Mouse (Mus musculus) left cerebral cortex, adult 8-10 months (tissue): Measurements from ENCODE around the gene Zfp385c. TPM values are rescaled to one million over a fixed set of nuclear protein-coding genes. Genes with fewer than 3 reads are reported as not detected.
"Not testable (repeated sequence)": the region's sequence is repeated elsewhere in the genome, so short reads cannot be mapped to it uniquely, and the experiment has no call there.

Source experiments
- DNase-seq, 2 experiments: peaks; one replicate each; pipeline ENCODE4 v3.0.0; 2022; ENCODE audit warnings: low spot score in 2 of 2
- total RNA-seq, 4 experiments: library from RNA; stranded (reverse); gene quantifications; 2 replicates each; pipeline ENCODE4 v1.2.4; 2022

Gene Zfp385c
- total RNA-seq, 4 experiments from 2014 or later, result 0.11 to 1.1 (median 0.40) TPM

DNA sequence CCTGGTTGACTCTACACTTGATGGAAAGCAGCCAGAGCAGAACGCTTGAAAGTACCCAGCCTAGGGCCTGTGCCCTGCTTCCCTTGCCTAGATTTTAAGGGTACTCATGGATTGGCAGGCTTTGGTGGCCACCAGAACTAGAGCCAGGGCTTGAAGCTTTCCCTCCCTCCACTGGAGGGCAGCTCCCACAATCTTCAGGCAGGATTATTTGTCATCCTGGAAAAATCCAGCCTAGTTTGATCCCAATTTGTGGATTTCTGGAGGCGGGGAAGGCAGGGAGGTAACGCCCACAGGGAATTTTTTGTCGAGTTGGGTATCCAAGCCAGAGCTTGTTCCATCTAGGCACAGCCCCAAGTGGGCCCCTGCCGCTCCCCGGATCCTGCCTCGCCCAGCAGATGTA is 1.9 kb downstream of the Zfp385c start:
- no peak for DNase-seq

DNA sequence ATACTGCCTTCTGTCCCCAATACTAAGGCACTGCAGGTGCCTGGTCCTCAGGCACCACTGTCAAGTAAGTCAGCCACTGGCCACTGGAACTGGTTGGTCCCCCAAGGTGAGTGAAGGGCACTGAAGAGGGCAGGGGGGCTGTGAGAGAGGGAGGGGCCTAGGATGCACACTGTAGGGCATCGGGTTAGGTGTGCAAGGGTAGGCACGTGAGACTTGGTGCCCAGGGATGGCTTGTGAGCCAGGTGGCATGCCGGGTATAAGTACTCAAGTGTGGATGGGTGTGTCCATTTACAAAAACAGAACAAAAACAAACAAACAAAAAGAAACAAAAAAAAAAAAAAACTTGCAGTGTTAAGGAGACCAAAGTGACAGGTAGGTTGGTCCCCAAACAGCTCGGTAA is 3.8 kb downstream of the Zfp385c start:
- no peak for DNase-seq

DNA sequence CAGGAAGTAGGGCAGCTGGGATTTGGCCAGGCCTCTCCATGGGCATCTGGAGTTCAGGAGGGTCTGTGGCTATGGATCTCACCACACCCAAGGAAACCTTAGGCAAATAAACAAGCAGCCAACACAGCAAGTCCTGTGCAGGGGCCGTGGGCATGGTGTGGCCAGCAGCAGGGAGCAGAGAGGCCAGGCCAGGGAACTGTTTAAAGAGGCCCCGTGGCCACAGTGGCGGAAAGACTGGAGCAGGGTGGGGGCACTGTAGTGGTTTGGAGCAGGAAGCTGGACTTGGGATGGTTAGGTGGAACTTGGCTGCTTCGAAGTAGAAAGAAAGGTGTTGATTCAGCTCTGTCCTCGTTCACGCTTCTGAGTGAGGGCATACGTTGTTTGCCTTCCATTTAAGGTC is 5.0 kb downstream of the Zfp385c start:
- no peak for DNase-seq

DNA sequence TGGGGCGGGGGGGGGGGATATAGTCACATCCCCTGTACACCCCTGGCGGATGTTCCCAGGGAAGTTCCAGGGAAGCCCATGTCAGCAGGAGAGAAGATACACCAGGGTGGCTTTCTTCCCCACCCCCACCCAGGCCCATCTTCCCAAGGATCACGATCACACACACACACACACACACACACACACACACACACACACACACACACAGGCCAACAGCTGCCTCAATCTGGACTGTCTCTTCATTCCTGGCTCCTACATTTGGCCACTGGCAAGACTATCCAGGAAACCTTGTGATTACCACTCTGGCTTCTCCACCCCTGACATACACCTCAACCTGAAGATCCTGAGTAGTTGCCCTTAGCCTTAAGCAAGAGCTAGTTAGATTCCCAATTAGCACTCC is 6.9 kb downstream of the Zfp385c start:
- no peak for DNase-seq

DNA sequence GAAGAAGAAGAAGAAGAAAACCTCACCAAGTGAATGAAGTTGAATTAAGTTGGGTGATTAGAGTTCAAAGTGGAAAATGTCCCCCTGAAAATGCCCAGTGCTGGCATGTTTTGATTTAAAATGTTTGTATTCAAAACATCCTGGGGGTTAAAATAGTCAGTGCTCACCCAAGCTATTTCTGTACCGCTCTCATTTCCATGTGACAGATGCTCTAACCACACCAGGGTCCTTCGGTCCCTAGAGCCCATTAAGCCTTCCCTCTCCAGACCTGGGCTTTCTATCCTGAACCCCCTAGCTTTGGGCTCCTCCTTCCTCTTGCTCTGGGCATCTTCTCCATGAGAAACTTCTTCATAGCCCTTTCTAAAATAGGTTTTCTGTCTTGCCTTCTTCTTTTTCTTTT is 8.2 kb downstream of the Zfp385c start:
- DNase-seq, result no peak

DNA sequence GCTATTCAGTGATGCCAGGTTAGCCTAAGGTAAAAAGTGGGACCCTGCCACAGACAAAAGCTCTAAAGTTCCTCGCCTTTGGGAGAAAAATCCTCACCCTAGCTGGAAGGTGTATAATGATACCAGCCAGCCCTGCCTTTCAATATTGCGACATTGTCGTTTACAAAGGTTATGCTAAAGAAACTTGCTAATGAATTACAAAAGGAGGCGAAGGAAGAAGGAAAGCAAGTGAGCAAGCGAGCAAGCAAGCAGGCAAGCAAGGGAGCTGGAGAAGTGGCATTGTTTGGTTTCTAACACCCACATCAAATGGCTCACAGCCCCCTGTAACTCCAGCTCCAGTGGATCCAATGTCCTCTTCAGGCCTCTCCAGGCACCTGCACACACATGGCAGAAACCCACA is 9.7 kb downstream of the Zfp385c start:
- no peak for DNase-seq

DNA sequence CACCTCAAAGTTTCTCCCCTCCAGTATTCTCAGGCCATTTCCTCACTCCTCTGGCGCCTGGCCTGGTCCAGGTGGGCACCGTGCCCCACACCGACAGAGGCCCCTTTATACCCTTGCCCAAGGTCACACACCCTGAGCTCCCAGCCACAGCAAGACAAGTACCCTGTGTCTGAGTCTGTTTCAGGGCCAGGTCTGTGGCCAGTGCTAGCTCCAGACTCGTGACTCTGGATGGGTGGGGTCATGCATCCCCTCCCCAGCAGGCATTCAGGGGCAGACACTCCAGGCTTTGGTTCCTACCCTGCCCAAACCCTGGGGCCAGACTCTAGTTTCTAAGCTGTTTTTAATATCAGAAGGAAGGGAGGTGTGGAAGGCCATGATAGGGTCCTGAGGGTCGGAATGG is 10.4 kb downstream of the Zfp385c start:
- DNase-seq, result no peak

DNA sequence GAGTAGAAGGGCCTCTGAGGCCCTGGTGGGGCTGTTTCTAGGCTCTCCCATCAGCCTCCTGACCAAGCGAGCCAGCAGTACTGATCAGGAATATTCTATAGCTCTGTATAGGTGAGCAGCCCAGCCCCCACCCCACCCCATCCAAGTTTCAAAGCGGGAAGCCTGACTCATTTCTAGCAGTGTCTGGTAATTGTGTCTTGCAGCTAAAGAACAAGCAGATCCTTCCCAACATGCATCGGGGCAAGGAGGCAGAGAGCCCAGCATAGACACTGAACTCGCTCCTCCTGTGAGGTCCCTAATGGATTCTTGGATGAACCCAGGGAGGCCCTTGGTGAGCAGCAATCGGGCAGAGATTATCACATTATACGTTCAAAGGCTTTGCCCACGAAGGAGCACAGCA is 14.4 kb downstream of the Zfp385c start:
- no peak for DNase-seq

DNA sequence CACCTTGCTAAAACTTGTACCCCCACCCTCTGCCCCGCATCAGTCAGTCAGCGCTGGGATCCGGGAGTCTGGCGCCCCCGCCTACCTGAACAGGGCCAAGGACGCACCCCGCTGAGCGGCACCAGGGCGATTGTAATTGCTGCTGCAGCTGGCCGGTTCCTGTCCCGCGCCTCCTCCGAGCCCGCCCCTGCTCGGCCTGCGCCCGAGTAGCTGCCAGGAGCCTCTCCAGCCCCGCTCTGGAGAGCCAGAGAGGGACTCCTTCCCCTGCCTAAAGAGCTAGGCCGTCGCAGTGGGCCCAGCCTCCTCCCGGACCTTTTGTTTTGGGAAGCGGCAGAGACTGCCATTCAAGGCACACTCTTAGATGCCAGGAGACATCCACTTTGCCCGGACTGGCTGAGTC is 19.1 kb downstream of the Zfp385c start:
- no peak for DNase-seq

DNA sequence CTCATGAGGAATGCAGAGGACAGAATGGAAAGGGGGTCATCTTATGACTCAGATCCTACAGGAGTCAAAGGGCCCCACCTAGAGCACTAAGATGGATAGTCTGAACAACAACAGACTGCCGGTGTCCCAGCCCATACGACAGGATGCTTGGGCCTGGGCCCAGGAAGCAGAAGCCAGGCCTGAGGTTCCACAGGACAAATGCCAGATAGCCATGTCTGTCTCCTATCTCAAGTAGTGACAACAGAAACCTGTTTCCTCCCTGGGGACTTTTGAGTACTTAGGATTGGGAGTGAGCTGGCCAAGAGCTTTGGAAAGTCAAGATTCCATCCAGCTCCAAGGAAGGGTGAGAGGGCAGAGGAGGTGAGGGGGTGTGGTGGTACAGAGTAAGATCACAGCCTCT is 20.3 kb downstream of the Zfp385c start:
- no peak for DNase-seq

DNA sequence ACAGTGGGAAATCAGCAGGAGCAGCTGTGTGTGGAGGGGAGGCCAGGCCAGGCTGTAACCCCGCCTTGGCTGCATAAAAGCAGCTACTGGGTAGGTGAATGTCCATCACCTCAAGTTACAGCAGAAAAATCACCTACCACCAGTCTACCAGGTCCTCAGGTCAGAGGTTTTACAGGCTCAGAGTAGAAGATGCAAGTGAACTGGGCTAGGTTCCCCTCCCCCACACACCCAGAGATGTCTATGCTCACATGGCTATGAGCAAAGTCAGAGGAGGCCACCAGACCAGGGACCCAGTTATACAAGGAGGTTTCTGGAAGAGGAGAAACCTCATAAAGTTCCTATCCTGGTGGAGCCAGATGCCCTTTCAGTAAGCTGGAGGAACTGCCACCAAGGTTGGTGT is 21.2 kb downstream of the Zfp385c start:
- DNase-seq, result no peak

DNA sequence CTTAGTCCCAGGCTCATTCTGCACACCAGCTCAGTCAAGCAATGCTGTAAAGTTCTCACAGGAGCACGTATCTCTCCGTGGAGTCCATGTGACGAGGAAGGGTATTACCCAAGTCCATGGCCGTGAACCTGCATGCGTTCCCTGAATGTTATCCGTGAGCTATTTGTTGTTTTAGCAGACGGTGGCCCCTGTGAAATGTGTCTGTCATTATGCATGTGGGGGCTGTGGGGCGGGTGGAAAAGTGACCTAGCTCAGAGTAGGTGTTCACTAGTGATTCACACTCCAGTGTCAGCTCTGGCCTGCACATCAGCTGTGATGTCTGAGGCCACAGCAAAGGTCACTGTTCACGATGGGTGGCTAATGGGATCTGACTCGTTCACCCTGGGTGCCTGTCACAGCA is 32.4 kb downstream of the Zfp385c start:
- no peak for DNase-seq

DNA sequence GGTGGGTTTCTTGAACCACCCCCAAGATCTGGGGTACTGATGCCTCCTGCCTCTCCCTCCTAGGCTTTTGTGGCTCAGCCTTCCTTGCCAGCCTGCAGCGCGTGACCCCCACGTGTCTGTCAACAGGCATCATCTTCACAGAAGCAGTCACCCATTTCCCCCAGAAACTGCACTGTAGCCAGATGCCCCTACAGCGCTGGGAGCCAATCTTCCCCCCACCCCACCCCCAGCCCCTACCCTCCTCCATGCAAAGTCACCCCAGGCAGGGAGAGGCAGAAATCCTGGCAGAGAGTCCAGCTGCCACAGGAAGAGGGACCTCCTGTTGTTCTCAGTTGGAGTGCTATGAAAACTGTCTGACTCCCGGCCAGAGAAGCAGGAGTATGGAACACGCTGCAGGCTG is 35.8 kb downstream of the Zfp385c start:
- no peak for DNase-seq

DNA sequence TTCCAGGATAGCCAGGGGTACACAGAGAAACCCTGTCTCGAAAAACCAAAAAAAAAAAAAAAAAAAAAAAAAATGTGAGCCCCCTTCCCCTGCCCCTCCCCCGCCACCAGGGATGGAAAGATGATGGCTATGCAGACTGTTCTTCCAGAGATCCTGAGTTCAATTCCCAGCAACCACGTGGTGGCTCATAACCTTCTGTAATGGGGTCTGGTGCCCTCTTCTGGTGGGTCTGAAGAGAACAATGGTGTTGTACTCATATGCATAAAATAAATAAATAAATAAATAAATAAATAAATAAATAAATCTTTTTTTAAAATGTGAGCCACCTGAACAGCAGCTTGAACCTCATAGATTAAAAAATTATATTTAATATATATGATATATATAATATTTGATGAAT is 36.7 kb downstream of the Zfp385c start:
- DNase-seq, result not testable (repeated sequence)

DNA sequence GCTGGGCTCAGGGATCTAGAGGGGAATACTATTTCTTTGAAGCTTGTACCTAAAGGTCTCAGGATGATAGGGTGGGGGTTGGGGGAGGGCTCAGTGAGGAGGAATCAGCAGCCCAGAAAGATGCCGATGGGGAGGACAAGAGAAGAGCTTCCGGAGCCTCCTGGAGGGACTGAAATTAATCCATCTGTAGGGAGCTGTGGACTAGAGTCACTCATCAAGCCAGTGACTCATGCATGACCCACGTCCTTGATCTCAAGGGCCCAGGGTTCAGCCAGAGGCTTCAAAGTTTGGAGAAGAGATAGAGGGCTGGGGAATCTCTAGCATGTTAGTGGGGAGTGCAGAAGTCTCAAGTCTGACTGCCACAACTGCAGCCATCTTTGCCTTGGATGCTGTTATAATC is 40.5 kb downstream of the Zfp385c start:
- DNase-seq, result no peak

DNA sequence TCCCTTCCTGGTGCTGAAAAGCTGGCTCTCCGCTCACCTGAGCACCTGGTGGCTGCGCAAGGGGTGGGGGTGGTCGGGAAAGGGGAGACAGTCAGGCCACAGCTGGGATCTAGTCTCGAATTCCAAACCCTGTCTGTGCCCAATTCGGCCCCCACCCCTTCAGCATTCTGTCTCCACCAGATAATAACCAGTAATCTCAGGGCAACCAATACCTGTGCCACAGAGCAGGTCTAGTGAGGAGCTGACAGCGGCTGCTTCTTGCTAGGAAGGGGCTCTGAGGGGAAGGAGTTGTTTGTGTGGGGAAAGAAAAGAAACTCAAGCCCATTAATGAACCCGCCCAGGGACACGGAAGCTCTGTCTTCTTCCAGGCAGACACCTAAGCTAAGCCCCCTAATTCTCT is 41.0 kb downstream of the Zfp385c start:
- DNase-seq, result no peak

DNA sequence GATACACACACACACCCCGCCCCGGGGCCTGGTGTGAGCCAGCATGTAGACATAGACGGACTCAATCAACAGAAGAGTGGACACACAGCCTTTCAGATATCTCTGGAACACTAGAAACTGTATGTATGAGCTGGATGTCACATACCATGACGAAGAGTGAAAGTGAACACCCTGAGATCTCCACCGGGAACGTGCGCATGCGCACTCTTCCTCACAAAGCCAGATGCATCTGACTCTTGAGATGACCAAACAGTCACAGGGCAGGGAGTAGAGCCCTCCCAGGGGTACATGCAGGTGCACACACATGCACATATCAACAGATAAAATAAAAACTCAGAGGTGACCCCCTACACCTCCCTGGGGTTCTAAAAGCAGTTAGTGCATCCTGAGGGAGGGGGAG is 43.9 kb downstream of the Zfp385c start:
- DNase-seq, result no peak

DNA sequence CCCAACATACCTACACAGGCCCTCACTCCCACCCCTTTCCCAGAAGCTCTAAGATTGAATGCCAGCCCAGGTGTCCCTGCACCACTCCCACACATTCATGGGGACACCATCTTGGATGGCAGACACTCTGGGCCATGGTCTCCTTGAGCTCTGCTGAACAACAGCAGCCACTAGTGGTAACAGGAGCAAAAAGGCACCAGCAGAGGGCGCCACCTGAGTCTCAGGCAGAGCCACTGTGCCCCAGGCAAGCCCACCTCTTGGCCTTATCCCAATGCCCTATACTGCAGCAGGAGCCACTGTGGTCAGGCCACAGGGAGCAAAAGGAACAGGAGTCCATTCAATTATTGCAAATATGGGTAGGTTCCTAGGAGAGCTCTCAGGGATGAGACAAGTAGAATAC is 46.0 kb downstream of the Zfp385c start:
- DNase-seq, result no peak

DNA sequence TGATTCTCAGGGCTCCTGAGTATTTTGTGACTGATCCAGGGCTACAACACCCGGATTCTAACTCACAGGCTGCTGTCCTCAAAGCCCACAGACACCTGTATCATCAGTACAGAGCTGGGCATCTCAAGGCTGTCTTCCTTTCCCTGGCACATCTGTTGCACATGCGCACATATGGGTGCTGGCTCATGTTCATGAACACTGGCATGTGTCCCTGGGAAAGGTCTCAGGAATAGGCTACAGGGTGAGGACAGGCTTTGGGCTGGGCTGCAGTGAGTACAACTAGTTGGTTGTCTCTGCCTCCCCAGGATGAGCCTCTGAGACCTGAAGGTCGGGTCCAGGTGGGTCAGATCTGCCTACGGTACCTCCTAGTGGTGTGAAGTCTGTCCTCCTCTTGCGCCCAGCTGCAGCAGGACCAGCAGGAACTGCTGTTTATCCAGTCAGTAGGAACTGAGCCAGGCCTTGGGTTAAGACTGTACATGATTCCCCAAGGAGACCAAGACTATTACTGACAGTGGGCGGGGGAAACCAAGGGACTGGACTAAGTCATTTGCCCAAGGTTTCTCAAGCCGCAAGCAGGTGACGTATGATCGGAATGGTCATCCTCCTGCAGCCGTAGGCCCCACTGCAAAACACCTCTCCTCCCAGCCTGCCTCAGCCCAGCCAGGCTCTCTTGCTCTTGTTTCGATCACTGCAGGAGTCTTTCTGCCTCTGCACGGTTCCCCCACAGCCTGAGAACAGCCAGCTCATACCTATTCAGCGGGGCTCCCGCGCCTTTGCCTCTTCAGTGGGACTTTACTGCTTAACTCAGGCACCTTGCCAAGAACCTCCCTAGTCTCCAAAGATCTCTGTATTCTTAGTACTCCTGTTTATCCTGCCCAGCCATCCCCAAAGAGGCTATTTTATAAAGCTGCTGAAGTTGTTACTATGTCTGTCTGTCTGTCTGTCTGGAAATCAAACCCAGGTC is 48.4 kb downstream of the Zfp385c start:
- no peak for DNase-seq

DNA sequence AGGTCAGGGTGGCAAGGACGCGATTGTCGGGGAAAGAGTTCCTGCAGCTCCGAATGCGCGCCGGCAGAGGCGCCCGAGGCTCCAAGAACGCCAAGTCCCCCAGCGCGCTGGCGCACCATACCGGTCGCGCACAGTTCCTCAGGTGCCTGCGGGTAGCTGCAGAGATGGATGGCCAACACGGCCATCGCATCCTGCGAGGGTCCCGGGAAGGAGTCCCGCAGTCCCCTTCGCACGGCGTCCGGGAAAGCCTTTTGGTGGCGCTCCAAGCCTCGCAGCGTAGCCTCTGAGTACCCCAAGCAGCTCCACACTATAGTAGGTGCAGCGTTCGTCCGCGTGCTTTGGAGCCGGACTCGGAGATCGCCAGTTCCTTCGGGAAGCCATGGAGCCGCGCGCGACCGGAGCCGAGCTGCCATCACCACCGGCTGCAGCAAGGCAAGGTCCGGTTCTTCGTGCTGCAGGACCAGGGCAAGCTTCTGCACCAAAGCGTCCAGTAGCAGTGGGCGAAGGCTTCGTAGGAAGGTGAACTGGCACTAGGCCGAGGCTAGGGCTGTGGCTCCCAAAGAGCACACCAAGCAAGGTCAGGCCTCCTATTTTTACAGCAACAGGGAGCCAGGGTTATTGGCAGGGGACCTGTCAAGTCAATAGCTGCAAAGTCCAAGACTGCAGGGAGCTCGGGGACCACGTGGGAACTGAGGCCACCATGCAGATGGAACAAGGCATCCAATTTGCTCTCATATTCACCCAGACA is 51.9 kb downstream of the Zfp385c start:
- DNase-seq, result peak in 1 of 2 experiments; percentile 52

DNA sequence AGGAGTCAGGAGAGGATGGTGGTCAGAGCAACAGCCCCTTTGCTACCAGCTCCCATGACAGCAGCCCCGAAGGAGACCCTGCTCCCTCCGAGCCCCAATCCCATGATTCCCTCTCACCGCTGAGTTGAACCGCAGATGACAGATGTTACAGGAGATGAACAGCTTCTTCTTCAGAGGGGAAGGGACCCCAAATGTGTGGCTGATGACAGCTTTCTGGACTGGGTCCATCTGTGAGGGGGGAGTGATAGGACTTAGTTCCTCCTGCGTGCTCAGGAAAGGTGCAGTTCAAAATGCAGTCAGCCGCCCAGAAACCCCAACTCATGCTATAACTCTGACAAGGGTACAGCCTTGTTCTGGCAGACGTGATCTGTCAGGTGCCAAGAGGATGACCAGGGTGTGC is 57.7 kb downstream of the Zfp385c start:
- no peak for DNase-seq

DNA sequence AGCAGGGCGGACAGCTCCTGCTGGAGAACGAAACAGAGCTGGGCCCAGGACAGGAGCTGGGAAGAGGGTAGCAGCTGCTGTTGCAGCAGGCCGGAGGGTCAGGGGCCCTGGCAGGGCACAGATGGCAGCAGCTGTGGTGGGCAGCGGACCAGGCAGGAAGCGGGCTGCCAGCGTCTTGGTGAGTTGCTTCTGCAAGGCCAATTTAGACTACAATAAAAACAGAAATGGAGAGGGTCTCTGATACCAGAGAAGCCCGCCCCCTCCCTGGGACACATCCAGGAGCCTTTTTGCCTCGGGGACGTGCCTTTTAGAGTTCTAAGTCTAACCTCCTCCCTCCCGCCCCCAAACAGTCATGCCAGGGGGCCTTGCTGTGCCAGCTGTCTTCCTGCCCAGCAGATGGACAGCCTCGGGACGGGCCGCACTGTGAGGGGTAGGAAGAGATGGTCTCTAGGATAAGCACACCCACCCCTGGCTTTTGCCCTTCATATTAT is 63.3 kb downstream of the Zfp385c start:
- DNase-seq, result no peak

DNA sequence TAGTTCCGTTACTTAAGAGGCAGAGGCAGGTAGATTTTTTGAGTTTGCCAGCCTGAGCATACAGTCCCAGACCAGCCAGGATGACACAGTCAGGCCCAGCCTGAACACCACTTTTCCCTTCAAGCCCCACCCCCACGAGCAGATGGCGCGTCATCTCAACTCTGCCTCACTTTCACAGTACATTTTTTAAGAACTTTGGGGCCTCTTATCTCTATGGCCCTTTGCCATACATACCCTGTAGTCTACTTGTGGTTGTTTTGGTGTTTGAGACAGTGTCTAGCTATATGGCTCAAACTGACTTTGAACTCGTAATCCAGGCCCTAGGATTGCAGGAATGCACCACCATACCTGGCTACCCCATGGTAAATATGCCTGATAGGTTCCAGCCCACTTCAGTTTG is 64.2 kb downstream of the Zfp385c start:
- no peak for DNase-seq
